Mouse (Mus musculus): ENCODE measurements around the gene Apom. TPM values are rescaled to one million over a fixed set of nuclear protein-coding genes. Genes with fewer than 3 reads are reported as not detected.
A peak's percentile ranks its signal among the peaks of the same experiment; 100 is the strongest.

Apom gene
- polyA plus RNA-seq (2016; fragmentation: Nextera tagmentation; extraction: Ambion mirVana) = 482 and 508 TPM in 2 replicates

- 74% methylated on average over 15 of the region's 15 CpGs for WGBS (ENCODE audit: insufficient replicate concordance)
- Histone ChIP-seq H3K4me1 (peaks cover 43% of the 10 kb centered on the region), H3K27me3 (replicated peaks) (no peaks in the 10 kb centered on the region), H3K4me2 (peak within 1 kb of the TSS; percentile 47), H3K9me3 (replicated peaks) (no peaks in the 10 kb centered on the region), H3K9ac (peak within 1 kb of the TSS; percentile 9; the same call in 1 of the 2 replicates), H3K4me3 (peak within 1 kb of the TSS; percentile 41), H3K36me3 (peaks cover 34% of the 10 kb centered on the region), H3K27ac (peak within 1 kb of the TSS; percentile 74)
- ATAC-seq = no peak
Observed at GRCm38 (mm10) chr17:35131500-35132173, at the start of gene Apom. Gene Apom, minus strand, starts transcription at chr17:35132050.

- Histone ChIP-seq H3K27me3 (replicated peaks) (no peaks in the 10 kb centered on the region), H3K36me3 (no peaks in the 10 kb centered on the region), H3K9ac (no peak overlapping the region), H3K27ac (no peak overlapping the region), H3K4me1 (no peaks in the 10 kb centered on the region), H3K4me3 (no peak overlapping the region), H3K9me3 (replicated peaks) (no peaks in the 10 kb centered on the region), H3K4me2 (no peak overlapping the region)
- WGBS (ENCODE audit: insufficient replicate concordance) = 62% methylated on average over 5 of the region's 5 CpGs
- ATAC-seq = no peak
Observed at GRCm38 (mm10) chr17:35180093-35180492, 48.2 kb upstream of the Apom start.

GRCm38 (mm10) chr17:35178528-35178927, 46.7 kb upstream of the Apom start:
- no peak overlapping the region for H3K4me3 ChIP-seq
- peaks cover 2% of the 10 kb centered on the region; the same call in 1 of the 2 replicates for H3K4me1 ChIP-seq
- peak; percentile 65; the same call in 1 of the 2 replicates for ATAC-seq
- no peaks in the 10 kb centered on the region for H3K27me3 ChIP-seq (replicated peaks)
- no peaks in the 10 kb centered on the region for H3K9me3 ChIP-seq (replicated peaks)
- WGBS (ENCODE audit: insufficient replicate concordance) = 7% methylated on average over 5 of the region's 5 CpGs
- H3K9ac ChIP-seq = no peak overlapping the region
- H3K27ac ChIP-seq = no peak overlapping the region
- no peak overlapping the region for H3K4me2 ChIP-seq
- H3K36me3 ChIP-seq = no peaks in the 10 kb centered on the region

- no peaks in the 10 kb centered on the region for H3K27me3 ChIP-seq (replicated peaks)
- ATAC-seq = no peak
- no peaks in the 10 kb centered on the region for H3K9me3 ChIP-seq (replicated peaks)
- no peak within 1 kb of the TSS for H3K27ac ChIP-seq
- no peaks in the 10 kb centered on the region for H3K36me3 ChIP-seq
- no peak within 1 kb of the TSS for H3K4me3 ChIP-seq
- no peak within 1 kb of the TSS for H3K9ac ChIP-seq
- 56% methylated on average over 2 of the region's 2 CpGs for WGBS (ENCODE audit: insufficient replicate concordance)
- no peak within 1 kb of the TSS for H3K4me2 ChIP-seq
- H3K4me1 ChIP-seq = peaks cover 4% of the 10 kb centered on the region; the same call in 1 of the 2 replicates
Observed at GRCm38 (mm10) chr17:35175968-35176367, 44.1 kb upstream of the Apom start, which contains the start of gene Aif1. Gene Aif1, minus strand, starts transcription at chr17:35176068.

DNA sequence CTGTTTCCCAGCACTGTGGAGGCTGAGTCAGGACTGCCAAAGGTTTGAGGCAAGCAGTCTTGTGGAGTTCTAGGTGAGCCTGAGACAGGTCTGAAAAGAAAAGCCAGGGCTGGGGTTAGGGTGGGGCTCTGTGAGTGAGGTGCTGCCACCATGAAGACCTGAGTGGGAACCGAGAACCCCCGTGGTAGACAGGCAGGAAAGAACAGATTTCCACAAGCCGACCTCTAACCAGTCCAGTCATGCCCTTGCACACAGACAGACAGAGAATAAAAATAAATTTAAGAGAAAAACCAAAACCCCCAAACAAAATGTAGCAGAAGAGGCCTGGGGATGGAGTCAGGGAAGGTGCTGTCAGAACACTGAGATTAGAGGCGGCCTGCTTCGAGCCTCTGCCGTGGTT, 43.5 kb upstream of the Apom start:
- no peak overlapping the region for H3K4me3 ChIP-seq
- no peak for ATAC-seq
- WGBS (ENCODE audit: insufficient replicate concordance) = 67% methylated on average over 6 of the region's 6 CpGs

DNA sequence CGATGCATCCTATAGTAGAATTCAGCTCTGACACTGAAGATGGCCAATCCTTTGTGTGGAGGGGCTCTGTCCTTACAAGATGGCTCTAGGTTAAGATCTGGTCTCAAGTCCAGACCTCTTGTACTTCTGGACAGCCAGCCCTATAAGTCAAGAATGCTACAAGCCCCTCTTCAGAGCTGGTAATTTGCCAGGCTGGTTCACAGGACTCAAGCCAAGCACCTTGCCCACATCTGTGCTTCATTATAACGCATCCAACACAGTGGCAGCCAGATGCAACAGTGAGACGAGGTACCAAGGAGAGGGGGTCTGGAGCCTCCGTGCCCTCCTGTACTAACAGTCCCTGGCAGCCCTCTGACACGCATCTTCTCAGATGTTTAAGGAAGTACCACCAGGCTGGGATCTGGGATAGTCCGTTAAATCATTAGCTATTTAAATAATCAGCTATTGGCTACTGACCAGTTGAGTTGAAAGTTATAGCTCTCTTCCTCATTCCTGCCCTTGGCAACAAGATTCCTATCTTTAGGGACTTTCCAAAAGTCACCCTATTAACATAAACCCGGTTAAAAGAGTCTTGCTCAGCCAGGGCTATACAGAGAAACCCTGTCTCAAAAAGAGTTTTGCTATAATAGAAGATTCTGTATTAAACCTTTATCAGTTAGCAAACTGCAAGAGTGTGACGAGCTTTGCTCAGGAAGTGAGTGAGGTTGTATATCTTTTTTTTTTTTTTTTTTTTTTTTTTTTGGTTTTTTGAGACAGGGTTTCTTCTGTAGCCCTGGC, 42.5 kb upstream of the Apom start:
- H3K36me3 ChIP-seq = no peaks in the 10 kb centered on the region
- no peak overlapping the region for H3K9ac ChIP-seq
- no peaks in the 10 kb centered on the region for H3K27me3 ChIP-seq (replicated peaks)
- no peak overlapping the region for H3K4me3 ChIP-seq
- 53% methylated on average over 8 of the region's 8 CpGs for WGBS (ENCODE audit: insufficient replicate concordance)
- peaks cover 4% of the 10 kb centered on the region; the same call in 1 of the 2 replicates for H3K4me1 ChIP-seq
- no peak overlapping the region for H3K4me2 ChIP-seq
- ATAC-seq = no peak
- H3K27ac ChIP-seq = no peak overlapping the region
- H3K9me3 ChIP-seq (replicated peaks) = no peaks in the 10 kb centered on the region

More for the DNA sequence above, 43.5 kb upstream of the Apom start:
- Histone ChIP-seq H3K9ac (no peak overlapping the region), H3K4me1 (peaks cover 4% of the 10 kb centered on the region; the same call in 1 of the 2 replicates), H3K4me2 (no peak overlapping the region), H3K27ac (no peak overlapping the region), H3K27me3 (replicated peaks) (no peaks in the 10 kb centered on the region), H3K9me3 (replicated peaks) (no peaks in the 10 kb centered on the region), H3K36me3 (no peaks in the 10 kb centered on the region)

DNA sequence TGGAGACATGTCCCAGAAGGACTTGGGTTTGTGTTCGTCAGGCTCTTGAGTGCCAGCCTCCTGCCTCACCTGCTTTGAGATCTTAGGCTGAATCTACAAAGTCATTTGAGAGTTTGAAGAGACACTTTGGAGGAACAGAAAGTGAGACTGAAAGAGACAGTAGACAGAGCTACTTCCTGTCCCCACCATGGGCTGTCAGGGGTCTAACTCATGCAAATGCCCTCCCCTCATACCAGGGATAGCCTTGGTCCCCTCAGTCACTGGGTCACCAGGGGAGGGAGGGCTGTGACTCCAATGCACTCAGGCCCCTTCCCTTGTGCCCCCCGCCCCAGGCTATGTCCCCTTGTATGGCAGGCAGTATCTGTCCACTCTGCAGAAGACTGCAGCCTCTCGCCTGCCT, 41.5 kb upstream of the Apom start:
- Histone ChIP-seq H3K36me3 (no peaks in the 10 kb centered on the region), H3K4me1 (peaks cover 4% of the 10 kb centered on the region; the same call in 1 of the 2 replicates), H3K9me3 (replicated peaks) (no peaks in the 10 kb centered on the region), H3K27ac (no peak overlapping the region), H3K27me3 (replicated peaks) (no peaks in the 10 kb centered on the region), H3K4me2 (no peak overlapping the region), H3K9ac (no peak overlapping the region), H3K4me3 (no peak overlapping the region)
- 52% methylated on average over 3 of the region's 3 CpGs for WGBS (ENCODE audit: insufficient replicate concordance)
- ATAC-seq = no peak

- Histone ChIP-seq H3K9me3 (replicated peaks) (no peaks in the 10 kb centered on the region), H3K4me3 (no peak overlapping the region), H3K27me3 (replicated peaks) (no peaks in the 10 kb centered on the region), H3K9ac (no peak overlapping the region; the same call in 1 of the 2 replicates), H3K27ac (no peak overlapping the region), H3K4me2 (no peak overlapping the region), H3K36me3 (no peaks in the 10 kb centered on the region), H3K4me1 (peaks cover 4% of the 10 kb centered on the region; the same call in 1 of the 2 replicates)
- ATAC-seq = no peak
- WGBS (ENCODE audit: insufficient replicate concordance) = 52% methylated on average over 11 of the region's 11 CpGs
Observed at GRCm38 (mm10) chr17:35172445-35173234, 40.8 kb upstream of the Apom start.

GRCm38 (mm10) chr17:35168541-35169207, 36.8 kb upstream of the Apom start:
- Histone ChIP-seq H3K4me3 (no peak overlapping the region), H3K27me3 (replicated peaks) (no peaks in the 10 kb centered on the region), H3K9me3 (replicated peaks) (no peaks in the 10 kb centered on the region), H3K9ac (no peak overlapping the region), H3K4me2 (no peak overlapping the region), H3K4me1 (peaks cover 16% of the 10 kb centered on the region), H3K36me3 (no peaks in the 10 kb centered on the region), H3K27ac (no peak overlapping the region)
- WGBS (ENCODE audit: insufficient replicate concordance) = 10% methylated on average over 4 of the region's 4 CpGs
- no peak for ATAC-seq

- Histone ChIP-seq H3K4me2 (no peak overlapping the region), H3K36me3 (peaks cover 1% of the 10 kb centered on the region), H3K4me1 (peaks cover 21% of the 10 kb centered on the region), H3K27me3 (replicated peaks) (no peaks in the 10 kb centered on the region), H3K9me3 (replicated peaks) (no peaks in the 10 kb centered on the region), H3K9ac (no peak overlapping the region), H3K4me3 (no peak overlapping the region), H3K27ac (no peak overlapping the region)
- no peak for ATAC-seq
- 64% methylated on average over 7 of the region's 7 CpGs for WGBS (ENCODE audit: insufficient replicate concordance)
Observed at GRCm38 (mm10) chr17:35167794-35168193, 35.9 kb upstream of the Apom start.

DNA sequence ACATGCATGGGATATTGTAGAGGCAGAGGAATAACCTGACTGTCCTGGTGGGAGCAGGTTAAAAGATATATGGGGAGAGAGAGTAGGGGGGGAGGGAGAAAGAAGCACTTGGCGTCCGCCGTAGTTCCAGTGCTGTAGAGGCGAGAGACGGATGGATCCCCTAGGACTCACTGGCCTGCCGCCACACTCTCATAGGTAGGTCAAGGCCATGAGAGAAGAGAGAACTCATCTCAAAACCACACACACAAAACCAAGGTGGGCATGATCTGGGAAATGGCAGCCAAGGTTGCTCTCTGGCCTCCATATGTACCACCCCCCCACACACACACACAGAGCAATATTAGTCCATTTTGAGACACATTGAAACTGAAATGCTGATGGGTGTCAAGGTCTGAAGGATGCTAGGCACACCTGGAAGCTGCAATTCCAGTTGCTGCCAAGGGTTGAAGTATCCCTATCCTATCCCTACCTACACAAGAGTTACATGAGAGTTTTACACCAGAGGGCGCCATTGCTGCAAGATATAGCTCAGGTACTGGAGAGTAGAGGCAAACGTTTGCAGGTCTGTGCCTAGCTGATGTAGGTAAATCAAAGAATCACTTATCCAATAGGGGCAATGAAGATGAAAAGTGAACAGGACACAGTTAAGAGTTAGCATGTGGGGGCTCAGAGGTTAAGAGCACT, 34.6 kb upstream of the Apom start:
- H3K9me3 ChIP-seq (replicated peaks) = no peaks in the 10 kb centered on the region
- peak overlapping the region; percentile 78 for H3K4me2 ChIP-seq
- H3K4me3 ChIP-seq = peak overlapping the region; percentile 96; the same call in 1 of the 2 replicates
- WGBS (ENCODE audit: insufficient replicate concordance) = 74% methylated on average over 8 of the region's 8 CpGs
- no peak for ATAC-seq
- peak overlapping the region; percentile 8; the same call in 1 of the 2 replicates for H3K27ac ChIP-seq
- H3K4me1 ChIP-seq = peaks cover 34% of the 10 kb centered on the region
- H3K27me3 ChIP-seq (replicated peaks) = no peaks in the 10 kb centered on the region
- H3K36me3 ChIP-seq = peaks cover 14% of the 10 kb centered on the region
- no peak overlapping the region; the same call in 1 of the 2 replicates for H3K9ac ChIP-seq
